Mouse (Mus musculus) heart, adult 2 months (tissue): Measurements from ENCODE around the gene Srsf7.

Experiments used
- CTCF ChIP-seq: fragments of 200-600 bp; IDR thresholded peaks from 2 replicates; pipeline ENCODE4 v1.8.1; 2022; ENCODE audit warnings: antibody characterized with exemption, mild to moderate bottlenecking, moderate library complexity
- EP300 ChIP-seq: fragments of 200-500 bp; IDR thresholded peaks from 2 replicates; pipeline ENCODE4 v1.6.1; 2011; ENCODE audit warnings: low read depth, low read length, control low read depth; ENCODE audit not compliant: insufficient read depth
- POLR2A ChIP-seq: fragments of 200-500 bp; IDR thresholded peaks from 2 replicates; pipeline ENCODE4 v1.6.1; 2011; ENCODE audit warnings: mild to moderate bottlenecking, low read depth, low read length, control low read depth; ENCODE audit not compliant: insufficient read depth

DNA sequence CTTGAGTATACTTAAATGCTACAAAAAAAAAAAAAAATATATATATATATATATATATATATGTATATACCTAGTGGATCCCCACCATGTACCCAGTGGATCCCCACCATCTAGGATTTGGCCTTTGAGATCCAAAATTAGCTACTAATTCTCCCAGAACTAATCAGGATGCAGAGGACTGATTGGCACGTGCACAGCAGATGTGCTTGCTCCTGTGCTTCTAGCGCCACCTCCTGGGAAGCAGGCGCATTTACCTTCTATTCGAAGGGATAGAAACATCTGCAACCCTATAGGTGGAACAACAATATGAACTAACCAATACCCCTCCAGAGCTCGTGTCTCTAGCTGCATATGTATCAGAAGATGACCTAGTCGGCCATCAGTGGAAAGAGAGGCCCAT is 27.1 kb downstream of the Srsf7 start:
- TF ChIP-seq CTCF = peak; percentile 83
- TF ChIP-seq POLR2A = 0 out of 2 replicates have a peak, but pooled peaks have one; percentile 19
- TF ChIP-seq EP300 = peak; percentile 97
